Mouse (Mus musculus): ENCODE results near the gene Dnase1l3.

Gene Dnase1l3

GRCm38 (mm10) chr14:7978183-7978582 lies 16.2 kb downstream of the Dnase1l3 start:
- no peak for DNase-seq (ENCODE audit: low read depth, low spot score)

DNA sequence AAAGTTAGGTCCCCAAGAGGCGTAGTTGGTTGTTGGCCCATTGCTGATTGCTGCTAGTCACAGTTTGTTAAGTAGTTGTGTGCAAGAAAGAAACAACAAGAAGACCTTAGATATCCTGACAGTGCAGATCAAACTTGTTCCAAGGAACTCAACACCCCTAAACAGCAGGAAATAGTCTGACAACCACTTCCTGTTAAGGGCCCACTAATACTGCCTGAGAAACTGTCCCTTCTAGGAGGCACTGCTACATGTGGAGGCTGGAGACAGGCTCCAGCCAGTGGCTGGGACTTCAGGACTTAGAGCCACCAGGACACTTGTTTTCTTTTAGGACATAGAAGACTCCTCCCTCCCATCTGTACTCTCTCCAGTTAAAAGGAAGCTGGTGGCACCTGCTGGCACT lies 16.9 kb downstream of the Dnase1l3 start:
- no peak for DNase-seq (ENCODE audit: low read depth, low spot score)

- DNase-seq (ENCODE audit: low read depth, low spot score): peak; percentile 10
Measured at GRCm38 (mm10) chr14:7975177-7975576, 19.2 kb downstream of the Dnase1l3 start.

GRCm38 (mm10) chr14:7974643-7975042 lies 19.7 kb downstream of the Dnase1l3 start:
- no peak for DNase-seq (ENCODE audit: low read depth, low spot score)

DNA sequence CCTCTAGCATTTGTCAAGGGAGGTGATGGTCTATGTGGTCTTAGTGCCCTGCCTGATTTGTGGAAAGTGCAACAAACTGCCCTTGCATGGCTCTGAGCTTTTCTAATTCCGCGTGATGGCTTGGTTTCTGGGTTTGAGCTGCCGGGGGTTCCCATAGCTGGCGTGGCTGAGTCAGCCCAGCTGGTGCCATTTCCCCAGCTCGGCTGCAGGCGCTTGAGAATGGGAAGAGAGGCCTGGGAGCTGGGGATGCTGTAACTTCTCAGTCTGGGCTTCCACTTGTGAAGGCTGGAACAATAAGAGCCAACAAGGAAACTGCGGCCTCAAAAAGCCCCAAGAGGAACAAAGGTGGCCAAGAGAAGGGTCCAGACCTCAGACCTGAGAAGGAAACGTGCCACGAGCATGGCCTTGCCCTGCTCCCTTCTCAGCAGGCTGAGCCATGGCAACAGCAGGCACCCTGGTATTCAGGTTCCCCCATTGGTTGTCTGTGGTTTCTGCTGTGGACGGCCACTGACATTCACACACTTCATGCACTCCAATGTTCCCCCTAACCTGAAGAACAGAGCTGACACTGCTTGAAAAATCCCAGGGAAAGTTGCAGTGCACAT lies 22.4 kb downstream of the Dnase1l3 start:
- no peak for DNase-seq (ENCODE audit: low read depth, low spot score)

- DNase-seq (ENCODE audit: low read depth, low spot score): peak; percentile 49
Measured at GRCm38 (mm10) chr14:7964219-7964889, 30.0 kb downstream of the Dnase1l3 start.

DNA sequence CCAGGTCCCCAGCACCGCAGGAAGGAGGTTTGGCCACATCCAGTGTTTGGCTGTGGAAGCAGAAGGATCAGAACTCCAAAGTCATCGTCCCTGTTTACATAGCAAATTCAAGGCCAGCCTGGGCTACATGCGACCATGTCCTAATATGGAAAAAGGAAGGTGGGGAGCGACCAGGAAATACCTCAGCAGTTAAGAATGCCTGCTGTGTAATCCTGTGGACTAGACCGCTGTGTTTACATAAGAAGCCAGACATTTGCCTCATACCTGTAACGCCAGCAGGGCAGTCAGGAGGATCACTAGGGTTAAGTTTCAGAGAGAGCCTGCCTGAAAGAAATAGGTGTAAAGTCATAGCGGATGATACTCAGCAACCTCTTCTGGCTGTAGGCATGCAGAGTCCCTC lies 31.2 kb downstream of the Dnase1l3 start:
- no peak for DNase-seq (ENCODE audit: low read depth, low spot score)

- no peak for DNase-seq (ENCODE audit: low read depth, low spot score)
Measured at GRCm38 (mm10) chr14:7962626-7963025, 31.7 kb downstream of the Dnase1l3 start.

GRCm38 (mm10) chr14:7961714-7962113 lies 32.7 kb downstream of the Dnase1l3 start:
- DNase-seq (ENCODE audit: low read depth, low spot score): no peak

GRCm38 (mm10) chr14:7960616-7961015 lies 33.8 kb downstream of the Dnase1l3 start:
- DNase-seq (ENCODE audit: low read depth, low spot score): no peak

GRCm38 (mm10) chr14:7957049-7957448 lies 37.3 kb downstream of the Dnase1l3 start, which contains the start of gene Gm45521:
Gene Gm45521 (plus strand): TSS chr14:7957288.
- no peak for DNase-seq (ENCODE audit: low read depth, low spot score)

- no peak for DNase-seq (ENCODE audit: low read depth, low spot score)
Measured at GRCm38 (mm10) chr14:7956427-7956826, 37.9 kb downstream of the Dnase1l3 start.

GRCm38 (mm10) chr14:7954071-7954471 lies 40.3 kb downstream of the Dnase1l3 start:
- no peak for DNase-seq (ENCODE audit: low read depth, low spot score)

- no peak for DNase-seq (ENCODE audit: low read depth, low spot score)
Measured at GRCm38 (mm10) chr14:7952610-7953254, 41.6 kb downstream of the Dnase1l3 start.

- no peak for DNase-seq (ENCODE audit: low read depth, low spot score)
Measured at GRCm38 (mm10) chr14:7951234-7951633, 43.1 kb downstream of the Dnase1l3 start.

- DNase-seq (ENCODE audit: low read depth, low spot score): no peak
Measured at GRCm38 (mm10) chr14:7945261-7945660, 49.1 kb downstream of the Dnase1l3 start.

DNA sequence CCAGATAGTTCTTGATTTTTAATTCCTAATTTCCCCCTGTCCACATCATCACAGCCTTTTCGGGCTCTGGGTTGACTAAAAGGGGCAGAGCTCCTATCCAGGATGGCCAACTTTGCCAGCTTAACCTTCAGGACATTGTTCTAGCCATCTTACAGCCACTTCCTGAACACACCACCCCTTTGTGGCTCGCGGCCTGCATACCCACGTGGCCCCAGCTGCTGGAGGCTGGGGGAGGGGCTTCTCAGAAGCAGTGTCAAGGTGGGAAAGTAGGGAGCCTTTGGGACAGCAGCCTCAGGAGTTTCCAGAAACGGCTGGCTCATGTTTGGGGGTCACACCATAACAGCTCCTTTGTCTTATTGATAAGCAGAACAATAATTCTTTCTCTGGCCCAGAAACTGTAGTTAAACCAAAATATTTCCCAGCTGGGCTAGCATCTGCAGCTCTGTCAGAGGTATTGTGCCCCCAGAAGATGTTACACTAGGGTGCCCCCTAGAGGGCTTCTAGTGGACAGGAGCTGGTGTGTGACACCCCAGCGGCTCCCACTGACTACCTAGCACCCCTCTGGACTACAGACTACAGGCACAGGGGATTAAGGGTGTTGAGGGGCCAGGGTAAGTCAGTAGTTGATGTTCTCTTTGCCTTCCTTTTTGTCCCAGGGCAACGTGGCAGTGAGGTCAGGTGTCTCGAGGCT lies 49.9 kb downstream of the Dnase1l3 start:
- DNase-seq (ENCODE audit: low read depth, low spot score): peak; percentile 27

GRCm38 (mm10) chr14:7943801-7944135 lies 50.6 kb downstream of the Dnase1l3 start:
- DNase-seq (ENCODE audit: low read depth, low spot score): no peak

GRCm38 (mm10) chr14:7943101-7943800 lies 51.1 kb downstream of the Dnase1l3 start:
- DNase-seq (ENCODE audit: low read depth, low spot score): no peak

DNA sequence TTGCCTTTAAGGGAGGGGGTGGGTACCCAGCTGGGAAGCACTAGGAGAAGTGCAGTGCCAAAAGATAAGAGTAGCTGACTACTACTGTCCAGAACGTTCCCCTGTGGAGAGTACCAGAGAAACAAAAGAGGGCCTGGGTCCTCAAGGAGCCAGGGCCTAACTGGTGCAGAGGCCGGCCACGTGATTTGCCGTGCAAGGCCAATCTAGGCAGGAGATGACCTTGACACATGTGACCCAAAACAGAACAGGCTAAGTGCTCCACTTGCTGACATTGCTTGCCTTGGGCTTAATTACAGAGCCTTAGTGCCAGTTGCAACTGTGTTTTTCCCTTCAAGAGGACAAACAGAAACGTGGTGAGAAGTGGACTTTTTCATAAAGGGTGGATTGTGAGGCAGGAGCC lies 53.0 kb downstream of the Dnase1l3 start:
- DNase-seq (ENCODE audit: low read depth, low spot score): no peak

DNA sequence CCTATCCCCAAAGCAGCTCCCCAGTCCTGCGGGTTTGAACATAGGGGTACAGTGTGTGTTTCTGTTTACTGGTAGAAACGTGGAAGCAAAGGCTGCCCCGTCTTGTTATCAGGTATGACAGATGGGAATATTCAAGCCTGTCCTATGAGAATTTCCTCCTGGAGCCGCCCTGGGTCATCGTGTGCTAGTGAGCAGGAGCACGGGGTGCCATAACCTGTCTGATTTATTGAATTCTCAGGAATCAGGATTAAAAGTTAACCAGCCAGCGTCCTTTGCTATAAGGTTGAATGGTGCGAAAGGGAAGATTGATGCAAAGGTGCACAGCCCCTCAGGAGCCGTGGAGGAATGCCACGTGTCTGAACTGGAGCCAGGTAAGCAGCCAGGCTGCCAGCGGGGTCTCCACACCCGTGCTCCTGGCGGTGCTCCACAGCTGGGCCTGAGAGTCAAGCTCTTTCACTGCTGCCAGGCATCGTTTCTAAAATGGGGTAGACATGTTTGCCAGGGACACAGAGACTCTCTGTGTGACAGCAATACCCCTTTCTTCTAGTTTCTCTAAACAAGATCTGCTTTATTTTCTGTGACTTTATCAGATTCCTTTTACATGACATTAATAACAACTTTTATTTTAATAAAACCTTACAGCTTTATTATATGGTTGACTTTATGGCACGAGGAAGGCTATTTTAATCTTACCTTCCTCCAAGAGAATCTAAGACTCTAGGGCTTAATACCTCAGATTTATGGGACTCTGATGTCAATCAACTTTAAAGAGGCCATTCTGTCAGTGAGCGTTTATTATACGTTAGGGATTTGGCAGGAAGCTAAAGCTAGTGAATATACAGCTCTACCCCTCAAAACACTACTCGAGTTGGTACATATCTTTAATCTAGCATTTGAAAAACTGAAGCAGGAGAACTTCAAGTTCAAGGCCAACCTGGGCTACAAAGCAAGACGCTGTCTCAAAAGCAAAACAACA lies 55.3 kb downstream of the Dnase1l3 start:
- no peak for DNase-seq (ENCODE audit: low read depth, low spot score)
